Mouse (Mus musculus) embryo, embryonic 10 days (tissue): ENCODE measurements at regions not wholly inside any gene's neighbourhood (a gene's known extent, or its start where the extent isn't known, plus 50 kb on each side); places are given as distances from the start of the nearest gene placed in this dataset.

Source experiments
- DNase-seq: peaks from one replicate; pipeline ENCODE4 v3.0.0-alpha.2; 2015; ENCODE audit warnings: low spot score

DNA sequence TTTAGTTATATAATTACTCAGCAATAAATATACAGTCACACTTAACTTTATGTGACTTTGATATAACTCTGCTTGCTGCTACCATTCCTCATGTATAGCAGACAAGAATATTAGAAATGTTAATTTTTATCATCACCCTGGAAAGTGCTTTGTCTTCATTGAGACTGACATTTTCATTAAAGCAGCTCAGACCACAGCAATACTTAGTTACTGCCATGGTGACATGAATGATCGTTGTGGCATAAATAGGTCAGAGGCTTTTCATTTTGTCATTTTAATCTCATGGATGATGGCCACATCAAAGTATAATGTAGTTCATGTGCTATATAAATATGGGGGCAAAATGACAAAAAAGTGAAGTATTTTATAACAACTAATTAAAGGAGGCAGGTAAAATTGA is 498.1 kb downstream of the Slc22a22 start:
- DNase-seq = no peak

DNA sequence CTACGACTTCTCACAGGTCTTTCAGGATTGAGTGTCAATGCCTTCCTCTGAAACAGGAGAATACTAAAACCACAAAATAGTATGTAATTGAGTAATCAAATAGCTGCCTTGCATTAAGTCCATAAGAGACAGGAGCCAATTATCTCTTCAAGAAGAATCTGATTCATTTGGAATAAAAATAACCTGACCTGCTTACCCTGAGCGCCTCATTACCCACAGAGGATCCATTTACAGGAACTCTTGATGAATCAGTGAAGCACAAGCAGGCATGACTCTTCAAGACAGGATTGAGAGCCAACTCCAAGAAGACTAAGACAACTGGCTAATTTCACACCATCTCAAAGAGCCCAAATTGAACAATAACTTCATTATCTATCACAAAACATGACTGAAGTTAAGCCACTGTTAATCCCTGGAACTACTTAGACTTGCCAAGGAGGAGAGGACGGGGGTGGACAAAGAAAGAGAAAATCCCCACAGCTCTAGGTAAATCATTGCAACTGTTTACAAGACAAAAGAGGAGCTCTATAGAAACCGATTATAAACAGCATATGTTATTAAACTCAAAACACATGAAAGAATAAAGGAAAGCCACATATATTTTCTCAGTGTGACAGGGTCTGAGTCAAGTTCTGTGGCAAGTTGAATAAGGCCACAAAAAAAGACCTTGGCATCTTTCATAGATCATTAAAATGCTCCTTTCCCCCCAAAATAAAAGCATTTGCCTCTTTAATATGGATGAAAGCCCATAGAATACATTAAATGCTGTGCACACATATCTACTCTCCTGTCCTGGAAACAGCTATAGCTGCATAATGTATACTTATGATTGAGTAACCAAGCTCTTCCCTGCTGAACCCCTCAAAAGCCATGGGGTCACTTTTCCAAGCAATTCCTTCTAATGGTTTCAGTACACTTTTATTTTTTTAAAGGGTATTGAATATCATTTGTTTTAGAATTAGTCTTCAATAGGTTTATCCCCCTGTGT is 501.7 kb downstream of the Slc22a22 start:
- DNase-seq = no peak

DNA sequence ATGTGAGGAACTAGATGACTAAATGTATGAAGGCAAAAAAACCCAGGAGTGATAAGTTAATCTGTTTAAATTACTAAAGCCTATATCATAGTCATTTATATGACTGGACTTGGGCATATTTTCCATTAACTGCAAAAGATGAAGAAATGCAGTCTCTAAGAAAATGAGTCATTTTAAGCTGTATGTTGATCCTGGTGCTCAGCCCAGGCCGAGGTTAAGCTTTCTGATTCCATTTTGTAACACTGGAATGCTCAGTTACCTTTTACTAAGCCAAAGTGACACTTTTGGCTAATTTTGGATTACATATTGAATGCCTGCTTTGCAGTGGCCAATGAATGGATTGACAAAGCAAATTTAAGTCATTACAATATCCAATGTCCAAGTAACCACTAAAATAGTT is 507.3 kb downstream of the Slc22a22 start:
- no peak for DNase-seq

DNA sequence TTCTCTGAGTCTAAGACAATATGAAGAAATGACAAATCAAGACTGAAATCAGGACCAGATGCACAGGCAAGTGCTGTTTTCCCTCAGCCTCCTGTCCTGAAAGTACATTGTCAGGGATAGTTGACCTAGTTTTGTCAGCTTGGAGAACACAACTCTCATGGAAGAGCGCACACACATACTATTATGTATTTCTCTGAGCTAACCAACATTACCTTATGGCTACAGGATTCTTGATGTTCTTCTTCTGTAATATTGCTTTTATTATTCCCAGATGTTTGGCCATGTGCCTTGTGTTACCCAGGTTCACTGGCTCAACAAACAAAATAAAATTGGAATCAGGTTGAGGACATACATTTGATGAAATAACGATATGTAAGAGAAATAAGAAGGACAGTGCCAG is 521.1 kb downstream of the Slc22a22 start:
- no peak for DNase-seq

DNA sequence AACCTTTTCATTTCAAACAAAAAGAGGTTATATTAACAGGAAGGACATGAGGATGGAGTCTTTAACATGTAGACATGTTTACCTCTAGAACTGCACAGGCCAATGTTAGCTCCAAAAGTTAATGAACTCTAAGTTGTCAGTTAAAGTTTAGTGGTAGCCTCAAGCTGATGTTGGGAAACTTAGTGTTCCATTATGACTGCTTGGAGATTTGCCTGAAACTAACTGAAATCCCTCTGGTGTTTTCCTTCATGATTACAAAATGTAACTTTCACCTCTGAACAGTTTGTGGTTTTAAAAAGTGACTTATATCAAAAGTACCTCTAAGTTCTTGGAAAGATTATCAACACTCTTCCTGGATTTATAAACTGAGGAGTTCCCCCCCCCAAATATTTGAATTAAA is 525.2 kb downstream of the Slc22a22 start:
- DNase-seq = no peak

DNA sequence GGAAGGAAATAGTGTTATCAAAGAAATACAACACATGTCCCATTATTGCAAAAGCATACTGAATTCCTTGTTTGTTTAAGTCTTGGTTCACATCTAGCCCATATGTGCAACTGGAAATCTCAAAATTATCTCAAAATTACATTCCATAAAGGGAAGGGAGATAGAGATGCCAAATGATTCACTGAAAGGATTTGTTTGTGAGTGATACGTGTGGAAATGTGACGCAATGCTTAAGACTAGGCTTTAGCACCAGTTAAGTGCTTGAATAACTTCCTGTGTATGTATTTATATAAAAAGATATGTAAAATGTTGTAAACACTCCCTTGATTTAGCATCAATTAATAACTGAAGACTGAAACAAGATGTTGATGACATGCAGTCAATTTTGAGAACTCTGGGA is 526.6 kb downstream of the Slc22a22 start:
- DNase-seq = no peak

DNA sequence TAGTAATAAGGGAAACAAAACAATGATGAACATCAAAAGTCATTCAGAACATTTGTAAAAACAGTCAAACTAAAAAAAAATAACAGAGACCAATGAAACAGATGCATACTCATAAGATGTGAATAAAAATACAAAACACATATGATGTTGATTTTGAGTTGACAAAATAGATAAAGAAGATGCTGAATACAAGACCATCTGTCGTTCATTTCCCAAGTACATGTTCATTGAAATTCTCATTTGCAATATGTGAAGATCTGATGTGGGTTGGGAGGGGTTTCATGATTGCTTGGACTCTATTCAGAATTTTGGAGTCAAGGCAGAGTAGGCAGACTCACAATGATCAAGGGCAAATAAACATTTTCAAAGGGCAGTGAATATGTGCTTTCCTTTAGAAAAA is 536.5 kb downstream of the Slc22a22 start:
- no peak for DNase-seq

DNA sequence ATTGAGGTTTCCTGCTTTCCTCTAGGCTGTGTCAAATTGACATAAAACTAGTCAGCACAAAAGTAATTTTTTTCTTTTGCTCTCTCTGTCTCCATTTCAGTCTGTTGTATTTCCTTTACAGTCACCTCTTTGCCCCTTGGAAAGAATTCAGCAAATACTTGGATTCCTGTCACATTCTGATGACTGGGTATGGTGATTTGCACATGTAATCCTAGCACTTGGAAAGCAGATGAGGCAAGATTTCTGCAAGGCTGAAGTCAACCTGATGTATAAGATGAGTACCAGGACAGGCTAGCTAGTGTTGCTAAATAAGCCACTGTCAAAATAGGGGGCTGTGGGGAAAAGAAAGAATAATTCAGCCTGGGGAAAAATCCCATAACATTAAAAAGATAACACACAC is 580.9 kb downstream of the Slc22a22 start:
- DNase-seq = no peak

DNA sequence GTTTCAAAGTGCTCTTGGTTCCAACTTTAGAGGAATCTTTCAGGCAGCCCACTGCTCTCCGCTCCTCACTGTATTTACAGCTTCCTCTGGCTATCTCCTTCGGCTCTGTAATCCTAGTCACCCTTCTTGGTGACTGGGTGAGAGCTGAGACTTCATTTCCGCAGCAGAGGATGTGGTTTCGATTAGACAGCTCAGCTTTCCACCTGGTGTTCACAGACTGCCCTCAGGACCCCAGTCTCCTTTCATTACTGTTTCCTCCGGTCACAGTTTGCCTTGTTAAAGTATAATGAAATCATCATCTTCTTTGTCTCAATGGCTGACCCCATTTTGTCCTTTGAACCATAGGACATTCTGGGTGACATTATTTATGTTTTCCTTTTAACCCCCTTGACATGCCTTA is 595.9 kb downstream of the Slc22a22 start:
- peak; percentile 70 for DNase-seq

DNA sequence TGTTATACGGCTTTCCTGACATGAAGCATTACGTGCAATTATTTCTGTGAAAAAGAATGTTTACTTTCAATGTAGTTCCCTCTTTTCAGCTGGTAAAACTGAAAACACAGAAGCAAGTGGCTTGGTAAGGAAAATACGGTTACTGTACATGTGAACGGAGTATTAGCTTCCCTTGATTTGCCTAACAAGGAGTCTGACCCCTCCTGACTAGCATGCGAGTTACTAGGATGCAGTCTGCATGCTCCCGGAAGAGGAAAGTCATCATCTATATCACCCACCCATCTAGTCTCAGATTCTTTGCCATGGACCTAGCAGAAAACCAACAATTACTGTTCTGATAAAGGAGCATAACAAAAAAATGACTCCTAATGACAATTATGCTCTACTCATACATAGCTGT is 611.5 kb downstream of the Slc22a22 start:
- DNase-seq = no peak

DNA sequence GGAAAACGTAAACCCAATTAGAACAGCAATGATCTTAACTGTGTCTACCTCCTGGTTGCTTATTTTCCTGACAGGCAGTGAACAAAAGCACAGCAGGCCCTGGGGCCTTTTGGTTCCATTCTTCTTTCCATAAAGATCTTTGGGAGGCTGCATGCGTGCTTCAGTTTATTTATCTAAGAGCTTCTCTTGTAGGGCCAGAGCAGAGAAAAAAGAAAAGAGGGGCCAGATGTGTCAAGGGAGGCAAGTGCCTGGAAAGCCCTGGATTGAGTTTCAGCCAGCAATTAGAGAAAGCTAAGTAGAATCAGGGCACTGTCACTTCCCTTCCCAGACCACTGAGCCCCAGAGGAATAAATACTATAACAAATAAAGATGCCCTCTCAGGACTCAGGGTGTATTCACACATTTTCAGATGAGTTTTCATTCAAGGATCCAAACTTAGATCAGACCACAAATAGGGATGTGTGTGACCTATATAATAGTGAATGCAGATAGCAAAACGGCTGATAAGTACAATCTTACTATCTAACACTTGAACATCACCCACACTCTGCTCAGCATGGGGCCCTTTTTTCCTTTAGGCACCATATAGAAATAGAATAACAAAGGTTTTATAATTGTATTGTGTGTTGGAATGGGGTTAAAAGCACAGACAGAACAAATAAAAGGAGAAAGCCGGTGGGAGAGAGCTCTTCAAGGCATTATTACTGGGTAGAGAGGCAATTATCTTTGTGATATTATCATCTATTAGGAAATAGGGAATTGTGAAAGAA is 612.2 kb downstream of the Slc22a22 start:
- peak; percentile 67 for DNase-seq

DNA sequence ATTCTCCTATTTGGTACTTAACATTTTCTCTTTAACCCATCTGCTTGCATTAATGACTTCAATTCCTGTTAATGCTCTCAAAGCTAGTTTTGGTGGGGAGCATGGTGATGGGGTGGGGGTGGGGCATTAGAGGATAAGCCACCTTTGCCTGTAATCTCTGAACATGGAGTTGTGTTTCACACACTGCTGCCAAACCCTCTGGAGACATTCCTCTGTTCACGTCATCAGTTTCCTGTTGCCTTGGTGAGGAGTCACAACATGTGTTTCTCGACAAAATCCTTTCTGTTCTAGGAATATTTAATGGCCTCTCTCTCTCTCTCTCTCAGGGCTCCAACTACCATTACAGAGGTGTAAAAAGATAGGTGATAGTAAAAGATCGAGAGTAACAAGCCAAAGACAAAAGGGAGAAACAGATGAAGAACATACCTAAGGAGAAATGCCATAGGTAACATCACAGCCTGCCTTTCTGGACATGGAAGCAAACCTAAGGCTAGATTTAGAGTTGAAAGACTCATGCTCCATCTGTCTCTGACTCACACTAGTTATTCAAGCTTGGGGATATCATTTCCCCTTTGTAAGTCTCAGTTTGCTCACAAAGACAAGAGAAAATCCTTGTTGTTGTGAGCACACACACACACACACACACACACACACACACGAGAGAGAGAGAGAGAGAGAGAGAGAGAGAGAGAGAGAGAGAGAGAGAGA is 618.6 kb downstream of the Slc22a22 start:
- peak; percentile 69 for DNase-seq

DNA sequence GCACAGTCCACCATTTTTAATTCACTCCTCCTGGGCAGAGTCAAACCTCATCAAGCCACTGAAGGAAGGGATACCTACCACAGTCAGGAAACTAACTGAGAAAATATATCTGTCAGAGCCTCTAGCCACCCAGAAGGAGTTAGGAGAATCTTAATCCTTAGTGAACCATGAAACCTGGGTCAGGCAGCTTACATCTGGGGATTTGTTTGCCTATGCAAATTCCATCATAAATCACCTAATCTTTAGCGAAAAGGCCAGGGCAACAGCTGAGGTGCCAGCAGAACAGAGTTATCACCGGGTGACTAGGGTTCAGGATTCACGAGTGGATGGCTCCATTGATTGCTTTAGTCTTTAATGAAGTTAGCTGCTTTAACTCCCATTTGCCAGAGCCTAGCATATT is 619.3 kb downstream of the Slc22a22 start:
- DNase-seq = peak; percentile 68

DNA sequence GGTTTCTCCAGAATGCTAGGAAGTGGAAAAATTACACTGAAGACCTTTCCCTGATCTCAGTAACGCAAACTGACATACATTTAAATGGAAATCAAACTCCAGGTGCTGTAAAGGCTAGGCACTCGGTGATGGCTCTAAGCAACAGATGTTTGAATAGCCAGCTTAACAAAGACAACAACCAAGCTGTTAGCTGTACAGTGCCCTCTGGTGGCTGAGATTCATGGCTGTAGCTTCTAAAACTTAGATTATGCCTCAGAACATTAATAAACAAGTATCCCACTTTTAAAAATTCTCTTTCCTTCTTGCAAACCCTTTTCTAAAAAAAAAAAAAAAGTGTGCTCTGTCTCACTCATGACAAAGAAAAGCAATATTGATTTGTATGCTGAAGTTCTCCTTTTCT is 621.4 kb downstream of the Slc22a22 start:
- DNase-seq = peak; percentile 92

DNA sequence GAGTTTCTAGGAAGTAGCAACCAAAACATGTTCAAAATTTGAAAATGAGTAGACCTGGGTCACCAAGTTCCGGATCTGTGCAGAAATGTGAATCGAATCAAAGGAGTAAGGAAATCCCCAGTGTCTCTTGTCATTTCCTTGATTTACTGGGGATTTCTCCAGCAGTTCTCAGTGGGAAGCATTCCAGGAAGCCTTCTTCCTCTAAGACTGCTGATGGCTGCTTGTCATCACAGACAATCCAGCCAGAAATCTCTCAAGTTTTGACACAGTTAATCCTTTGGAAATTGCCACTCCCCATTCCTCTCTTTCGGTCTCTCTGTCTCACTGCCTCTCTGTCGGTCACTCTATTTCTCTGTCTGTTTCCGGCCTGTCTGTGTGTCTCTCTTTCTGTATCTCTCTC is 624.3 kb downstream of the Slc22a22 start:
- DNase-seq = no peak

DNA sequence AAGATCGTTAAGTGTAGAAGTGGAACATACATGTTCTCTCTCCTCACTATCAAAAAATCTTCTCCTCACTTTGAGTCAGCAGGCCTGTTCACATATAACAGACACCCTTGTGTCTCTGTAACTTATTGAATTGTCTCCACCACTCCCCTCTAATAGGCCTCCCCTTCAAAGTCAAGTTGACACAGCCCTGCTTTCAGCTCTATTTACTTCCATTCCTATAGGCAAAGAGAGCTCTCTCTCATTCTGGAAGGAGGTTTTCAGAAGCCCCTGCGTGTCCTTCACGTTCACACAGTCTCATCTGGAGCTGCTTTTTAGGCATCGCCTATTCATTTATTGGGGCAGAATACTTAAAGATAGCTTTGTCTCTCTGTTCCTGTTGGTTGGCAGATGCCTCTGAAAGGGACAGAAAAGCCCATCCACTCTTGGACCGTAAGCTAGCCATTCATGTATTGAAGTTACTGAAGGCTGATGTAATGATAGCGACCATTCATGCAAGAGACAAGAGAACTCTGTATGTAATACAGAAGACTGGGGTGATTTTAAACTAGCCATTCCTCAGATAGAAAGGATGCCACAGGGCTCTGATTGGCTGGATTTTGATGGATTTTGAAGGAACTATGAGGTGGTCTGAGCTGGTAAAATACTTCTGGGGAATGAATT is 629.8 kb downstream of the Slc22a22 start:
- DNase-seq = no peak

DNA sequence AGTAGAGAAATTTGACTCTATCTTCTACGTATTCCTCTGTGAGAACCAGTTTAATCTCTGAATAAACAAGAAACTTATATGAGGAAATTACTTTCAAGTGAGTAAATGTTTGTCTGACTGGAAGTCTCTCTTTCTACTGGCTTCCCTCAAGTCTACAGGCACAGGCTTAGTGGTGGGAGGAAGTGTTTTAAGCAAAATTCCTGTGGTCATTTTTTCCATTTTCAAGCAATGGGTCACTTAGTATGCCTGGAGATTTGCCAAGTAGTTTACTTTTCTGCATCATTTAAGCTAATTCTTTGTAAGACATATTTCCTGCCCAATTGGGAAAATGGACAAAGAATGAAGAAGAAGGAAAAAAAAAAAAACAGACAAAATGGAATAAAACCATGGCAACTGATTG is 632.9 kb downstream of the Slc22a22 start:
- no peak for DNase-seq

DNA sequence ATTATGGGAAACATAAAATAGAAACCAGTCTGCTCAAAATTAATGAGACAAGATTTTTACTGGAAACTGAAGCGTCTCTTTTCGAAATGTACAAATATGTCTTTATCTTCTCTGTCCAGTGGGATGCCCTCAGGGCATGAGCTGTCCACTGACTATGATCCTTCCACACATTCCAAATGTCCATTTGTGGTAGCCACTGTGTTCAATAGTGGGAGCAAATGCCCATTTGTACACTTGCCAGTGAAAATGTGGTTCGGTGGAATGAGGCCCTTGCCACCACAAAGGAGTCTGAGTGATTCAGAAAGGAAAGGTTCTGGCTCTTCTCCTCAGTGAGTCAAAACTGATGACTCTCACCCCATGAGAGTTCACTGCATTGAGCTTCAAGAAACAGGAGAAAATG is 635.9 kb downstream of the Slc22a22 start:
- DNase-seq = no peak

DNA sequence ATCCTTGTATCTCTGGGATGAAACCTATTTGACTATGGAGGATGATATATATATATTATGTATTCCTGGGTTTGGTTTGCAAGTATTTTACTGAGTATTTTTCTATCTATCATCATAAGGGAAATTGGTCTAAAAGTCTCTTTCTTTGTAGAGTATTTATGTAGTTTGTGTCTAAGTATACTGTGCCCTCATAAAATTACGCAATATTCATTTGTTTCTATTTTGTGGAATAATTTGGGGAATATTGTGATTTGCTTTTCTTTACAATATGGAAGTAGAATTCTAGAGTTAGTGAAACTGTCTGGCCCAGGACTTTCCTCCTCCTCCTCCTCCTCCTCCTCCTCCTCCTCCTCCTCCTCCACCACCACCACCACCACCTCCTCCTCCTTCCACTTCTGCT is 640.1 kb downstream of the Slc22a22 start:
- no peak for DNase-seq

DNA sequence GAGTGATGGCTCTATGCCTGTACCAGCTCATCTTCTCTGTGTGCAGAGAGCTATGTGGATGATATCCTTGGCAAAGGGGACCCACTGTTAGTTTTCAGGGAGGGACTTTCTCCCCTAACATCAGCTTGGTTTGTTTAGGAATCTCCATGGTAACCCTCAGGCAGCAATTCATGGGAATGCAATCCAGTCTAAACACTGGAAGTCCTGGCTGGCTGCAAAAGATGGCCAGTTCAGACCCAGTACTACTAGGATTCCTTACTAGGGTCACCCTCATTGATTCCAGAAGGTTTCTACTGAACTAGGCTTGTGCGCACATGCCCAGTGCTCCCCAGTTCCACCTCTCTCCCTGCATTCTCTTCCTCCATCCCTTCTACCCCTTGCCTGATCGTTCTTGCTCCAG is 642.8 kb downstream of the Slc22a22 start:
- no peak for DNase-seq

DNA sequence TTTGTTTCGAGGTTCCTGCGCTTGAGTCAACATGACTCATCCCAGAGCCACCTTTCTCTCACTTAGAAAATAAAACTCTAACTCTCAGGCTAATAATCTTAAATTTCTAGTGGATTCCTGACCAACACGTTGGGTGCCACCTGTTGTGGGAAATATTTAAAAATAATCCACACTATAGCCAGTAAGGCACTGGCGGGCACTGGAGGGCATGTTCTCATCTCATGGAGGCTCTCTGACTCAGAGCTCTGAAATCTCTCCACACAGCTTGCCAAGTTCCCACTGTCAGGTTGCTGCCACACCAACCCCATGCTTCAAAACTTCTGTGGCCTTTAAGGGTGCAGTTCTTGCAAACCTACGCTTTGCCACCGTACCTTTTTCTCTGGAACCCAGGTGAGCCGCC is 644.8 kb downstream of the Slc22a22 start:
- no peak for DNase-seq

DNA sequence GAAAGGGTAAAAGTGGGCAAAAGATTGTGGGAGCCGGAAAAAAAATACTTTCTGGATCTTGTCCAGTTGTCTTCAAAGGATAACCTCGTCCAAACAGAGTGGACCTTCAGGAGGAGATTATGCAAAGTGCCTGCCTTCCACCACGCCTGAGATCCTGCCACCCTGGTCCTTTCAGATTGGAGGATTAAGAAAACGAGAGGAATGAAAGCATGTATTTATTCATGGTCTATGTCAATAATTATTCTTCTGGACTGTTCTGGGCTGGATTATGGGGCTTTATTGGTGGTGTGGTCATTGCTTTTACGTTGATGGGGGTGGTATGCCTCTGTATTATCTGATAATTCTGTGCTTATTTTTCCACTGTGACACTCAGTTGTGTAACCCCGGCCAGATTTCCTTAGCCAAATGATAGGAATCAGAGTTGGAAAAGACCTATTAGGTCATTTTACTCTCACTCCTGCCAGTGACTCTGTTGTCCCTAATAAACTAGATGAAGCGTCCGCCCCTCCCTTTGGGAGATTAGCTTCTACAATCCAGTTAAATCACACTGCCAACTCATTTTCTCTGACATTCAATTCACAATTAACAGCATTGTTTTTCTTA is 656.3 kb downstream of the Slc22a22 start:
- no peak for DNase-seq
